Mouse (Mus musculus) hindbrain, embryonic 12.5 days (tissue): Measurements from ENCODE around the gene Tmem11. TPM values are rescaled to one million over a fixed set of nuclear protein-coding genes. Genes with fewer than 3 reads are reported as not detected.

ENCODE experiments used
- ATAC-seq: fragments of 200-750 bp; cut with Nextera tagmentation; 2 replicates; pipeline ENCODE4 v1.8.0; 2017; ENCODE audit warnings: moderate TSS enrichment; ENCODE audit not compliant: low FRiP score
- H3K27ac ChIP-seq: fragments of 300-500 bp; sonication (generic); 2 replicates; pipeline ENCODE4 v1.5.1; 2016; ENCODE audit warnings: mild to moderate bottlenecking
- H3K27me3 ChIP-seq: fragments of 300-500 bp; sonication (generic); 2 replicates; pipeline ENCODE4 v1.6.1; 2016; ENCODE audit warnings: mild to moderate bottlenecking
- H3K36me3 ChIP-seq: fragments of 300-500 bp; sonication (generic); 2 replicates; pipeline ENCODE4 v1.6.1; 2016; ENCODE audit warnings: mild to moderate bottlenecking
- H3K4me1 ChIP-seq: fragments of 300-500 bp; sonication (generic); 2 replicates; pipeline ENCODE4 v1.6.1; 2016
- H3K4me2 ChIP-seq: fragments of 300-500 bp; sonication (generic); replicated peaks from 2 replicates; pipeline ENCODE4 v1.6.1; 2016; ENCODE audit warnings: mild to moderate bottlenecking
- H3K4me3 ChIP-seq: fragments of 300-500 bp; sonication (generic); 2 replicates; pipeline ENCODE4 v1.5.1; 2016; ENCODE audit warnings: mild to moderate bottlenecking
- H3K9ac ChIP-seq: fragments of 300-500 bp; sonication (generic); 2 replicates; pipeline ENCODE4 v1.6.1; 2016; ENCODE audit warnings: mild to moderate bottlenecking, moderate library complexity
- H3K9me3 ChIP-seq: fragments of 300-500 bp; sonication (generic); replicated peaks from 2 replicates; pipeline ENCODE4 v1.6.1; 2016; ENCODE audit warnings: mild to moderate bottlenecking
- WGBS: fragments of 180-500 bp; shearing (Covaris S2); methylation state at CpG from one replicate; pipeline ENCODE4 v1.1.7; 2016; 5-methylcytosine and 5-hydroxymethylcytosine counted together
- polyA plus RNA-seq: library from polyadenylated mRNA; unstranded; fragments of >200 nt; fragmentation: Nextera tagmentation; extraction: Ambion mirVana; gene quantifications from 2 replicates; pipeline ENCODE4 v1.2.1, GENCODE M21; 2016

The Tmem11 gene
- polyA plus RNA-seq: 41.5 and 46.5 TPM in 2 replicates

- H3K4me1 ChIP-seq: peaks cover 41% of the 10 kb centered on the region
- under 1% methylated on average over 52 of the region's 62 CpGs for WGBS
- no peaks in the 10 kb centered on the region for H3K36me3 ChIP-seq
- peak within 1 kb of the TSS; percentile 95 for H3K27ac ChIP-seq
- no peaks in the 10 kb centered on the region for H3K9me3 ChIP-seq
- H3K27me3 ChIP-seq: no peaks in the 10 kb centered on the region
- peak within 1 kb of the TSS; percentile 95 for H3K9ac ChIP-seq
- ATAC-seq: peak; percentile 99
- peak within 1 kb of the TSS; percentile 77 for H3K4me2 ChIP-seq
- H3K4me3 ChIP-seq: peak within 1 kb of the TSS; percentile 95
Observed at GRCm38 (mm10) chr11:60878675-60879294, at the start of gene Tmem11. TSS of gene Tmem11 (minus strand) at chr11:60879272.

- H3K4me1 ChIP-seq: peaks cover 12% of the 10 kb centered on the region
- no peaks in the 10 kb centered on the region for H3K9me3 ChIP-seq
- H3K4me3 ChIP-seq: peak overlapping the region; percentile 26
- WGBS: under 1% methylated on average over 9 of the region's 9 CpGs
- H3K27me3 ChIP-seq: no peaks in the 10 kb centered on the region
- ATAC-seq: peak; percentile 64
- no peaks in the 10 kb centered on the region for H3K36me3 ChIP-seq
- H3K9ac ChIP-seq: no peak overlapping the region
- H3K4me2 ChIP-seq: peak overlapping the region; percentile 50
- H3K27ac ChIP-seq: no peak overlapping the region
Observed at GRCm38 (mm10) chr11:60927264-60927663, 48.2 kb upstream of the Tmem11 start.

DNA sequence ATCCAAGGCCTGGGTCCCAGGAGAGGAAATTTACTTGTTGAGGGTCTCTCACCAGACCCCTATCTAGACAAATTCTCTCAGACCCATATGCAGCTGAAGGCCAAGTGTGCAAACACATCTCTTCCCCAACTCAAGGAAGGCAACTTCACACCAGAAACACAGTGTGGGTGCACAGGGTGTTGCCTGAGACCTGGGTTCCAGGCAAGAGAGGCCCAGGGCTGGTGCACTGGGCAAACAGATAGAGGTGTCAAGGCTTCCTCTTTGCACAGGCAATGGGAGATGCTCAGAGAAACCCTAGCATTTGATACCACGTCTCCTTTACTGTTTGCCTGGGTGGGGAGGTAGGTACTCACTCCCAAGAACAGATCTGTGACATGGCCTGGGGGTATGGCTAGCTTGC is 45.9 kb upstream of the Tmem11 start:
- H3K4me3 ChIP-seq: no peak overlapping the region
- 0 out of 2 replicates have a peak, but pooled peaks cover 5% of the 10 kb centered on the region for H3K36me3 ChIP-seq
- H3K4me2 ChIP-seq: no peak overlapping the region
- no peak for ATAC-seq
- no peak overlapping the region for H3K9ac ChIP-seq
- WGBS: 63% methylated on average over 1 of the region's 1 CpGs
- peaks cover 5% of the 10 kb centered on the region for H3K4me1 ChIP-seq
- H3K27ac ChIP-seq: no peak overlapping the region
- H3K27me3 ChIP-seq: no peaks in the 10 kb centered on the region
- no peaks in the 10 kb centered on the region for H3K9me3 ChIP-seq

- H3K9ac ChIP-seq: no peak overlapping the region
- no peaks in the 10 kb centered on the region for H3K9me3 ChIP-seq
- no peak overlapping the region for H3K4me2 ChIP-seq
- no peak for ATAC-seq
- no peak overlapping the region for H3K27ac ChIP-seq
- H3K36me3 ChIP-seq: 0 out of 2 replicates have a peak, but pooled peaks cover 5% of the 10 kb centered on the region
- H3K4me1 ChIP-seq: peaks cover 5% of the 10 kb centered on the region
- no peaks in the 10 kb centered on the region for H3K27me3 ChIP-seq
- 47% methylated on average over 6 of the region's 6 CpGs for WGBS
- no peak overlapping the region for H3K4me3 ChIP-seq
Observed at GRCm38 (mm10) chr11:60924498-60924897, 45.4 kb upstream of the Tmem11 start.

- Histone ChIP-seq H3K4me3 (no peak overlapping the region), H3K4me2 (no peak overlapping the region), H3K36me3 (0 out of 2 replicates have a peak, but pooled peaks cover 5% of the 10 kb centered on the region), H3K27me3 (no peaks in the 10 kb centered on the region), H3K27ac (no peak overlapping the region), H3K9me3 (no peaks in the 10 kb centered on the region), H3K4me1 (peaks cover 5% of the 10 kb centered on the region), H3K9ac (no peak overlapping the region)
- no peak for ATAC-seq
- WGBS: 67% methylated on average over 5 of the region's 5 CpGs
Observed at GRCm38 (mm10) chr11:60922964-60923363, 43.9 kb upstream of the Tmem11 start.

DNA sequence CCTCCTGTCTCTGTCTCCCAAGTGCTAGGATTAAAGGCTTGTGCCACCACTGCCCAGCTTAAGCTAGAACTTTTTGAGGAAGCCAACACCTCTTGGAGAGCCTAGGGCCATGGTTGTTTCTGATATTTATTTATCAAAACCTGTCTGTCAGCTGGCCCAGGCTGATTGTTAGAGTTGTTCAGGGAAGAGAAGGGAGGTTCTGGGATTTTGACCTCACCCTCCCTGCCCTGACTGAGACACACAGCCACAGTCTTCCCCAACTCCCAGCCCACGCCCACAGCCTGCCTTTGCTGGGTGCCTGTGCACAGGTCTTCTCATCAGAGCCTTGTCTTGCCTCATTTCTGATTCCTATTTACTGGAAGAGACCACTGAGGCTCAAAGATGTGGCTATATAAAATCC is 43.1 kb upstream of the Tmem11 start:
- no peaks in the 10 kb centered on the region for H3K27me3 ChIP-seq
- ATAC-seq: no peak
- H3K36me3 ChIP-seq: 0 out of 2 replicates have a peak, but pooled peaks cover 5% of the 10 kb centered on the region
- H3K4me2 ChIP-seq: no peak overlapping the region
- H3K9ac ChIP-seq: no peak overlapping the region
- no peak overlapping the region for H3K27ac ChIP-seq
- H3K4me1 ChIP-seq: no peaks in the 10 kb centered on the region; the same call in 1 of the 2 replicates
- H3K9me3 ChIP-seq: no peaks in the 10 kb centered on the region
- H3K4me3 ChIP-seq: no peak overlapping the region
- 81% methylated on average over 1 of the region's 1 CpGs for WGBS

GRCm38 (mm10) chr11:60920021-60920420 is 40.9 kb upstream of the Tmem11 start:
- H3K4me3 ChIP-seq: no peak overlapping the region
- no peak overlapping the region for H3K27ac ChIP-seq
- H3K9ac ChIP-seq: no peak overlapping the region
- 0 out of 2 replicates have a peak, but pooled peaks cover 5% of the 10 kb centered on the region for H3K36me3 ChIP-seq
- 0 out of 2 replicates have a peak, but pooled peaks cover 3% of the 10 kb centered on the region for H3K4me1 ChIP-seq
- H3K9me3 ChIP-seq: no peaks in the 10 kb centered on the region
- ATAC-seq: no peak
- no peak overlapping the region for H3K4me2 ChIP-seq
- WGBS: 77% methylated on average over 2 of the region's 2 CpGs
- H3K27me3 ChIP-seq: no peaks in the 10 kb centered on the region

- no peak for ATAC-seq
- Histone ChIP-seq H3K27me3 (no peaks in the 10 kb centered on the region), H3K9me3 (no peaks in the 10 kb centered on the region), H3K36me3 (no peaks in the 10 kb centered on the region), H3K9ac (no peak overlapping the region), H3K27ac (no peak overlapping the region), H3K4me3 (no peak overlapping the region), H3K4me1 (peaks cover 29% of the 10 kb centered on the region), H3K4me2 (no peak overlapping the region)
- 79% methylated on average over 4 of the region's 4 CpGs for WGBS
Observed at GRCm38 (mm10) chr11:60915201-60915600, 36.1 kb upstream of the Tmem11 start.

- 44% methylated on average over 7 of the region's 7 CpGs for WGBS
- no peaks in the 10 kb centered on the region for H3K27me3 ChIP-seq
- ATAC-seq: no peak
- no peaks in the 10 kb centered on the region for H3K36me3 ChIP-seq
- peaks cover 29% of the 10 kb centered on the region for H3K4me1 ChIP-seq
- peak within 1 kb of the TSS; percentile 81 for H3K4me2 ChIP-seq
- no peaks in the 10 kb centered on the region for H3K9me3 ChIP-seq
- H3K27ac ChIP-seq: peak within 1 kb of the TSS; percentile 88
- peak within 1 kb of the TSS; percentile 91 for H3K9ac ChIP-seq
- H3K4me3 ChIP-seq: peak within 1 kb of the TSS; percentile 90
Observed at GRCm38 (mm10) chr11:60914491-60914890, 35.4 kb upstream of the Tmem11 start, which contains the start of gene Natd1. TSS of gene Natd1 (minus strand) at chr11:60914750.

GRCm38 (mm10) chr11:60913301-60914196 is 34.5 kb upstream of the Tmem11 start:
- peak; percentile 96 for ATAC-seq
- H3K36me3 ChIP-seq: no peaks in the 10 kb centered on the region
- peak overlapping the region; percentile 91 for H3K9ac ChIP-seq
- H3K4me1 ChIP-seq: peaks cover 29% of the 10 kb centered on the region
- no peaks in the 10 kb centered on the region for H3K27me3 ChIP-seq
- 0% methylated on average over 77 of the region's 86 CpGs for WGBS
- H3K27ac ChIP-seq: peak overlapping the region; percentile 88
- peak overlapping the region; percentile 81 for H3K4me2 ChIP-seq
- H3K4me3 ChIP-seq: peak overlapping the region; percentile 90
- no peaks in the 10 kb centered on the region for H3K9me3 ChIP-seq

- 36% methylated on average over 7 of the region's 7 CpGs for WGBS
Observed at GRCm38 (mm10) chr11:60912525-60912973, 33.5 kb upstream of the Tmem11 start.

GRCm38 (mm10) chr11:60909626-60910025 is 30.6 kb upstream of the Tmem11 start:
- H3K27me3 ChIP-seq: no peaks in the 10 kb centered on the region
- H3K9me3 ChIP-seq: no peaks in the 10 kb centered on the region
- peaks cover 17% of the 10 kb centered on the region for H3K36me3 ChIP-seq
- peaks cover 25% of the 10 kb centered on the region for H3K4me1 ChIP-seq
- no peak overlapping the region for H3K4me3 ChIP-seq
- H3K9ac ChIP-seq: no peak overlapping the region
- no peak overlapping the region for H3K27ac ChIP-seq
- H3K4me2 ChIP-seq: no peak overlapping the region
- no peak for ATAC-seq
- WGBS: 81% methylated on average over 1 of the region's 1 CpGs

More at GRCm38 (mm10) chr11:60912525-60912973, 33.5 kb upstream of the Tmem11 start:
- peak overlapping the region; percentile 81 for H3K4me2 ChIP-seq
- H3K27ac ChIP-seq: no peak overlapping the region
- H3K4me1 ChIP-seq: peaks cover 29% of the 10 kb centered on the region
- no peaks in the 10 kb centered on the region for H3K36me3 ChIP-seq
- peak overlapping the region; percentile 90 for H3K4me3 ChIP-seq
- H3K9ac ChIP-seq: peak overlapping the region; percentile 91
- ATAC-seq: no peak
- H3K27me3 ChIP-seq: no peaks in the 10 kb centered on the region
- no peaks in the 10 kb centered on the region for H3K9me3 ChIP-seq
